Mouse (Mus musculus) liver, postnatal 0 days (tissue): ENCODE measurements around the gene Cd99l2.

ENCODE experiments used
- CTCF ChIP-seq: sonication (generic); IDR thresholded peaks from 2 replicates; pipeline ENCODE4 v1.5.1; 2016; ENCODE audit warnings: antibody characterized with exemption, low read depth
- EP300 ChIP-seq: IDR thresholded peaks from 2 replicates; pipeline ENCODE4 v1.6.1; 2016; ENCODE audit warnings: antibody characterized with exemption, low read depth, mild to moderate bottlenecking

- no peak for TF ChIP-seq CTCF
- no peak for TF ChIP-seq EP300
These were observed 86.4 kb downstream of the Cd99l2 start for GRCm38 (mm10) chrX:71406290-71406689.
